ENCODE assay signal across 14 mouse cellular contexts in the genomic region with DNA sequence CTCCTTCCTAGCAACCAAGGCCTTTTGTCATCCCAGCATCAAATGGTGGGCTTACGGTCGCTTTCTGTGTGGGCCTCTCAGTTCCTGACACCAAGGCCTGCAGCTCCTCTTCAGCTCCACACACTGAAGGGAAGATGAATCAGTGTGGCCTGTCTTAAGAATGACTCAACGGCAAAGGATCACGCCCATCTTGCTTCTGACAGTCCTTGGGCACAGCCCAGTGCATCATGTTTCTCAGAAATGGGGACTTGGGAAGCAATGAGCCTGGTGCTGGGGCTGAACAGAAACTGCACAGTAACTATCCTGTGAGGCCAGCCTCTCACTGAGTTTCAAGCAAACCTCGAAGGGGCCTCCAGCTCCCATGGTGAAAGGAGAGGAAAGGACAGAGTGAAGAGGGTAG. TPM values are rescaled to one million over a fixed set of nuclear protein-coding genes. Genes with fewer than 3 reads are reported as not detected.
"Had no signal": no experiment of that assay in that cellular context is flagged by ENCODE, and none has a peak within 500 bp of the region (broad histone marks: within the 10 kb centered on the region; RNA-seq: fewer than 3 reads in every experiment).

No protein-coding gene starts in this region.

- DNase-seq: kidney, postnatal 10 days; kidney, postnatal 36 days; layer of hippocampus, postnatal 36 days; left cerebral cortex, postnatal 4 days; liver, postnatal 0 days; lung, embryonic 14.5 days; right cerebral cortex, postnatal 14 days; right cerebral cortex, postnatal 4 days; thymus, adult 2 months; thymus, postnatal 14 days; thymus, postnatal 4 days had no signal

RNA-seq across cellular contexts. Expression of a gene that starts 47.7 kb away (rescaled TPM):
- polyA plus RNA-seq: kidney, embryonic 15.5 days; liver, postnatal 0 days; lung, embryonic 14.5 days; lung, postnatal 0 days; macrophage had no signal
